Mouse (Mus musculus) gastrocnemius, adult 8-10 months (tissue): ENCODE results near the gene Fgf12. TPM values are rescaled to one million over a fixed set of nuclear protein-coding genes. Genes with fewer than 3 reads are reported as not detected.

Experiments used
- microRNA-seq: library from miRNA; unstranded; fragments of <30 nt; microRNA quantifications from one replicate; pipeline ENCODE4 v1.2.0, GENCODE M21; 2022
- total RNA-seq, 4 experiments: library from RNA; stranded (reverse); gene quantifications; 2 replicates each; pipeline ENCODE4 v1.2.4; 2022

Gene Fgf12
- total RNA-seq, 4 experiments from 2014 or later, result 0.12 to 0.56 (median 0.27) TPM; not detected in 1

Small RNAs within 50 kb of the gene (microRNA-seq; reads per million reads assigned to microRNA genes)
- not detected for gene Mir690

Other genes with a start within 250 kb of the Fgf12 start
- gene Mb21d2, start 176.6 kb upstream of the Fgf12 start, total RNA-seq, result 10 to 100 TPM in 2 of 4 experiments, 1 to 10 TPM in 2; 8.9 to 14.4 (median 11.4) TPM